Comparison of ENCODE assay signal across 8 mouse cellular contexts in the genomic region with DNA sequence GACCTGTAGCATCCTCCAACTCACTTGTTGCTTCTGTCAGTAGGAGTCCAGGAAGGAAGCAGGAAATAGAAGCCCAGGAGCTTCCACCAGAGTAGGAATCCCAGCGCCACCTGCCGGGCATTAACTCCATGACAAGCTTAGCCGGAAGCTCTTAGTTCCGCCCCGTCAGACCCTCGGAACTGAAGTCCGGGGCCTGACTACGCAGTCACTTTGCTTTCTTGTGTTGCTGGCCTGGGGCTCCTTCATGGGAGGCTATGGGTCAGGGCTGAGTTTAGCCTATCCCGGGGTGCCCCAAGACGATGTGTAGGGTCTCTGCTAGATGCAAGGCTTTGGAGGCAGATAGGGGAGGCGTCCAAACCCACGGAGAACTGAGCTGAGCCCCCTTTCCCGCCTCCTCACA. TPM values are rescaled to one million over a fixed set of nuclear protein-coding genes. Genes with fewer than 3 reads are reported as not detected.
DNase-seq lines count a peak whose midpoint lies in the region; ATAC-seq lines count a peak whose summit lies in the region.

No protein-coding gene starts in this region.

- H3K27ac ChIP-seq in intestine, embryonic 14.5 days (ENCODE audit: low read depth) = no peak overlapping the region

- peak; percentile 77 for DNase-seq in adipocyte (ENCODE audit: low spot score)
- DNase-seq in embryo, embryonic 10 days (ENCODE audit: low spot score) = peak; percentile 92
- peak; percentile 88 for DNase-seq in gastrocnemius, postnatal 14 days
- DNase-seq in intestine, embryonic 14.5 days (ENCODE audit: low spot score) = peak; percentile 96
- peak; percentile 61 to 87 for DNase-seq in left cerebral cortex, postnatal 10 days (ENCODE audit: extremely low spot score in 1 of 2, low spot score in 2 of 2)
- DNase-seq in right cerebral cortex, postnatal 10 days (ENCODE audit: low spot score in 2 of 2) = peak; percentile 81 to 89
- peak; percentile 90 for DNase-seq in urinary bladder, postnatal 14 days (ENCODE audit: low spot score)

- peak; percentile 77 for ATAC-seq in intestine, embryonic 14.5 days (replicated peaks; ENCODE audit: low FRiP score, low TSS enrichment, low read depth)
- ATAC-seq in megakaryocyte progenitor cell, adult 5-6 weeks (replicated peaks; ENCODE audit: poor library complexity) = peak; percentile 86

- 2% methylated on average over 13 of the region's 13 CpGs for WGBS in intestine, embryonic 14.5 days

- 0 out of 2 replicates have a peak, but pooled peaks cover 6% of the 10 kb centered on the region for H3K27me3 ChIP-seq in intestine, embryonic 14.5 days (replicated peaks; ENCODE audit: control insufficient read depth, insufficient read depth, low read length)

- H3K9me3 ChIP-seq in intestine, embryonic 14.5 days (ENCODE audit: control insufficient read depth, low read length) = no peaks in the 10 kb centered on the region

- peak overlapping the region; percentile 30 for H3K4me3 ChIP-seq in intestine, embryonic 14.5 days (ENCODE audit: low read depth, low read length)

- peak overlapping the region; percentile 71 for H3K4me2 ChIP-seq in intestine, embryonic 14.5 days (ENCODE audit: low read length)

- H3K36me3 ChIP-seq in intestine, embryonic 14.5 days (ENCODE audit: control insufficient read depth, insufficient read depth, low read length) = no peaks in the 10 kb centered on the region

- no peaks in the 10 kb centered on the region for H3K4me1 ChIP-seq in intestine, embryonic 14.5 days (replicated peaks; ENCODE audit: control insufficient read depth, insufficient read depth, low read length)

- H3K9ac ChIP-seq in intestine, embryonic 14.5 days (ENCODE audit: low read length) = peak overlapping the region; percentile 41

- intact Hi-C loops in gastrocnemius, postnatal 14 days (cut with DNase I; ENCODE audit: low total_unique reads) = loop anchor here (5.0 to 10.0 kb wide), 3 partner anchors 54 to 217 kb away; no protein-coding TSS in a partner anchor
- intact Hi-C loops in left cerebral cortex, postnatal 10 days (cut with DNase I) = loop anchor here (5.0 kb wide), 1 partner anchor 184 kb away; no protein-coding TSS in a partner anchor

RNA-seq across cellular contexts. Expression of gene Tsku, which starts 19.7 kb away (rescaled TPM):
- total RNA-seq in gastrocnemius, postnatal 14 days (2021) = 1 to 10 TPM; 4.0 to 4.2 TPM
- 12.8 and 14.5 TPM in 2 replicates for polyA plus RNA-seq in intestine, embryonic 14.5 days (2014; fragmentation: Nextera tagmentation; extraction: Ambion mirVana)
- 1 to 10 TPM; 4.2 to 5.5 TPM for total RNA-seq in left cerebral cortex, postnatal 10 days (2021)
- 0.12 TPM in 1 of 2 replicates, not detected in the other for total RNA-seq in megakaryocyte progenitor cell, adult 5-6 weeks (2015)
- total RNA-seq in megakaryocyte progenitor cell, adult 5-6 weeks (2017) = not detected in 2 replicates

RNA-seq across cellular contexts. Expression of gene Acer3, which starts 20.5 kb away (rescaled TPM):
- total RNA-seq in gastrocnemius, postnatal 14 days (2021) = 1 to 10 TPM; 5.1 to 5.6 TPM
- polyA plus RNA-seq in intestine, embryonic 14.5 days (2014; fragmentation: Nextera tagmentation; extraction: Ambion mirVana) = 21.6 and 21.7 TPM in 2 replicates
- 10 to 100 TPM; 14.5 to 16.1 TPM for total RNA-seq in left cerebral cortex, postnatal 10 days (2021)
- 59.0 and 59.9 TPM in 2 replicates for total RNA-seq in megakaryocyte progenitor cell, adult 5-6 weeks (2015)
- total RNA-seq in megakaryocyte progenitor cell, adult 5-6 weeks (2017) = 36.8 and 43.4 TPM in 2 replicates

Comparison
In these comparisons a context has a peak if more than half of its experiments do, and no peak if none do; other contexts are left out.
1. RNA of gene Tsku, which starts 19.7 kb away (total RNA-seq): 4.2 to 5.5 TPM in left cerebral cortex, postnatal 10 days and 4.0 to 4.2 TPM in gastrocnemius, postnatal 14 days; 0.12 TPM in megakaryocyte progenitor cell, adult 5-6 weeks; every median in the first group is over 4 times any median in the second.
2. Peak in every context shown above with its lines, with median percentiles within 50 percentile points of each other: DNase-seq.